Mouse (Mus musculus): ENCODE results near the gene Sdha. TPM values are rescaled to one million over a fixed set of nuclear protein-coding genes. Genes with fewer than 3 reads are reported as not detected.

Sdha gene
- polyA plus RNA-seq (2015; fragmentation: Nextera tagmentation; extraction: Ambion mirVana), result 160 and 161 TPM in 2 replicates

GRCm38 (mm10) chr13:74349566-74350434 lies at the start of gene Sdha, which contains the start of gene Ccdc127:
Gene Sdha, minus strand, starts transcription at chr13:74350280.
Gene Ccdc127, plus strand, starts transcription at chr13:74350309.
- Histone ChIP-seq H3K27me3 (ENCODE audit: control insufficient read depth, insufficient read depth, low read depth, low read length) (no peaks in the 10 kb centered on the region), H3K36me3 (ENCODE audit: control insufficient read depth, insufficient read depth) (peaks cover 3% of the 10 kb centered on the region), H3K27ac (ENCODE audit: low read length) (peak within 1 kb of the TSS; percentile 94), H3K4me3 (ENCODE audit: low read depth, low read length) (peak within 1 kb of the TSS; percentile 88), H3K9me3 (replicated peaks; ENCODE audit: control insufficient read depth, low read length) (no peaks in the 10 kb centered on the region), H3K4me1 (ENCODE audit: control insufficient read depth, low read depth, low read length) (peaks cover 13% of the 10 kb centered on the region), H3K4me2 (ENCODE audit: low read depth, low read length) (peak within 1 kb of the TSS; percentile 94), H3K9ac (ENCODE audit: low read depth, low read length) (peak within 1 kb of the TSS; percentile 93)
- peak; percentile 97 for ATAC-seq (ENCODE audit: low read depth)
- whole genome bisulfite sequencing (ENCODE audit: insufficient replicate concordance), result under 1% methylated on average over 57 of the region's 57 CpGs

- no peaks in the 10 kb centered on the region for H3K9me3 ChIP-seq (replicated peaks; ENCODE audit: control insufficient read depth, low read length)
- H3K27me3 ChIP-seq (ENCODE audit: control insufficient read depth, insufficient read depth, low read depth, low read length), result no peaks in the 10 kb centered on the region
- H3K9ac ChIP-seq (ENCODE audit: low read depth, low read length), result no peak within 1 kb of the TSS
- peak within 1 kb of the TSS; percentile 18; the same call in 1 of the 2 replicates for H3K4me2 ChIP-seq (ENCODE audit: low read depth, low read length)
- H3K4me3 ChIP-seq (ENCODE audit: low read depth, low read length), result no peak within 1 kb of the TSS
- no peaks in the 10 kb centered on the region for H3K36me3 ChIP-seq (ENCODE audit: control insufficient read depth, insufficient read depth)
- ATAC-seq (ENCODE audit: low read depth), result no peak
- H3K27ac ChIP-seq (ENCODE audit: low read length), result no peak within 1 kb of the TSS
- WGBS (ENCODE audit: insufficient replicate concordance), result 21% methylated on average over 11 of the region's 11 CpGs
- H3K4me1 ChIP-seq (ENCODE audit: control insufficient read depth, low read depth, low read length), result no peaks in the 10 kb centered on the region
These were observed 49.3 kb upstream of the Sdha start, which contains the start of gene Ftl1-ps1 for GRCm38 (mm10) chr13:74399298-74399839. Gene Ftl1-ps1, plus strand, starts transcription at chr13:74399694.

GRCm38 (mm10) chr13:74391156-74391555 lies 41.1 kb upstream of the Sdha start:
- Histone ChIP-seq H3K27me3 (ENCODE audit: control insufficient read depth, insufficient read depth, low read depth, low read length) (no peaks in the 10 kb centered on the region), H3K27ac (ENCODE audit: low read length) (no peak overlapping the region), H3K4me1 (ENCODE audit: control insufficient read depth, low read depth, low read length) (no peaks in the 10 kb centered on the region), H3K4me2 (ENCODE audit: low read depth, low read length) (no peak overlapping the region), H3K9ac (ENCODE audit: low read depth, low read length) (no peak overlapping the region), H3K9me3 (replicated peaks; ENCODE audit: control insufficient read depth, low read length) (no peaks in the 10 kb centered on the region), H3K36me3 (ENCODE audit: control insufficient read depth, insufficient read depth) (no peaks in the 10 kb centered on the region), H3K4me3 (ENCODE audit: low read depth, low read length) (no peak overlapping the region)
- 53% methylated on average over 2 of the region's 2 CpGs for WGBS (ENCODE audit: insufficient replicate concordance)
- no peak for ATAC-seq (ENCODE audit: low read depth)

- H3K27ac ChIP-seq (ENCODE audit: low read length), result no peak within 1 kb of the TSS
- H3K9me3 ChIP-seq (replicated peaks; ENCODE audit: control insufficient read depth, low read length), result no peaks in the 10 kb centered on the region
- WGBS (ENCODE audit: insufficient replicate concordance), result 1% methylated on average over 14 of the region's 14 CpGs
- H3K4me2 ChIP-seq (ENCODE audit: low read depth, low read length), result peak within 1 kb of the TSS; percentile 67
- no peaks in the 10 kb centered on the region for H3K27me3 ChIP-seq (ENCODE audit: control insufficient read depth, insufficient read depth, low read depth, low read length)
- no peaks in the 10 kb centered on the region for H3K4me1 ChIP-seq (ENCODE audit: control insufficient read depth, low read depth, low read length)
- H3K36me3 ChIP-seq (ENCODE audit: control insufficient read depth, insufficient read depth), result no peaks in the 10 kb centered on the region
- peak within 1 kb of the TSS; percentile 62 for H3K4me3 ChIP-seq (ENCODE audit: low read depth, low read length)
- peak; percentile 48; the same call in 1 of the 2 replicates for ATAC-seq (ENCODE audit: low read depth)
- peak within 1 kb of the TSS; percentile 26 for H3K9ac ChIP-seq (ENCODE audit: low read depth, low read length)
These were observed 40.4 kb upstream of the Sdha start, which contains the start of gene Zfp72 for GRCm38 (mm10) chr13:74390371-74390990. Gene Zfp72, minus strand, starts transcription at chr13:74390836.

GRCm38 (mm10) chr13:74389730-74390129 lies 39.6 kb upstream of the Sdha start:
- 47% methylated on average over 6 of the region's 6 CpGs for WGBS (ENCODE audit: insufficient replicate concordance)
- no peaks in the 10 kb centered on the region for H3K4me1 ChIP-seq (ENCODE audit: control insufficient read depth, low read depth, low read length)
- peak overlapping the region; percentile 62 for H3K4me3 ChIP-seq (ENCODE audit: low read depth, low read length)
- no peak for ATAC-seq (ENCODE audit: low read depth)
- peak overlapping the region; percentile 67 for H3K4me2 ChIP-seq (ENCODE audit: low read depth, low read length)
- H3K36me3 ChIP-seq (ENCODE audit: control insufficient read depth, insufficient read depth), result no peaks in the 10 kb centered on the region
- no peak overlapping the region for H3K27ac ChIP-seq (ENCODE audit: low read length)
- H3K9ac ChIP-seq (ENCODE audit: low read depth, low read length), result no peak overlapping the region
- no peaks in the 10 kb centered on the region for H3K9me3 ChIP-seq (replicated peaks; ENCODE audit: control insufficient read depth, low read length)
- H3K27me3 ChIP-seq (ENCODE audit: control insufficient read depth, insufficient read depth, low read depth, low read length), result no peaks in the 10 kb centered on the region

- ATAC-seq (ENCODE audit: low read depth), result no peak
- Histone ChIP-seq H3K9me3 (replicated peaks; ENCODE audit: control insufficient read depth, low read length) (no peaks in the 10 kb centered on the region), H3K36me3 (ENCODE audit: control insufficient read depth, insufficient read depth) (no peaks in the 10 kb centered on the region), H3K9ac (ENCODE audit: low read depth, low read length) (no peak overlapping the region), H3K4me1 (ENCODE audit: control insufficient read depth, low read depth, low read length) (no peaks in the 10 kb centered on the region), H3K27ac (ENCODE audit: low read length) (no peak overlapping the region), H3K4me3 (ENCODE audit: low read depth, low read length) (no peak overlapping the region), H3K4me2 (ENCODE audit: low read depth, low read length) (no peak overlapping the region), H3K27me3 (ENCODE audit: control insufficient read depth, insufficient read depth, low read depth, low read length) (no peaks in the 10 kb centered on the region)
- 70% methylated on average over 3 of the region's 3 CpGs for WGBS (ENCODE audit: insufficient replicate concordance)
These were observed 32.2 kb upstream of the Sdha start for GRCm38 (mm10) chr13:74382289-74382688.

- no peaks in the 10 kb centered on the region for H3K36me3 ChIP-seq (ENCODE audit: control insufficient read depth, insufficient read depth)
- H3K27ac ChIP-seq (ENCODE audit: low read length), result no peak overlapping the region
- ATAC-seq (ENCODE audit: low read depth), result no peak
- H3K4me1 ChIP-seq (ENCODE audit: control insufficient read depth, low read depth, low read length), result no peaks in the 10 kb centered on the region
- H3K4me2 ChIP-seq (ENCODE audit: low read depth, low read length), result no peak overlapping the region
- 58% methylated on average over 10 of the region's 10 CpGs for WGBS (ENCODE audit: insufficient replicate concordance)
- no peak overlapping the region for H3K4me3 ChIP-seq (ENCODE audit: low read depth, low read length)
- H3K9me3 ChIP-seq (replicated peaks; ENCODE audit: control insufficient read depth, low read length), result no peaks in the 10 kb centered on the region
- H3K9ac ChIP-seq (ENCODE audit: low read depth, low read length), result no peak overlapping the region
- no peaks in the 10 kb centered on the region for H3K27me3 ChIP-seq (ENCODE audit: control insufficient read depth, insufficient read depth, low read depth, low read length)
These were observed 31.6 kb upstream of the Sdha start for GRCm38 (mm10) chr13:74381533-74382276.

- Histone ChIP-seq H3K4me1 (ENCODE audit: control insufficient read depth, low read depth, low read length) (no peaks in the 10 kb centered on the region), H3K9ac (ENCODE audit: low read depth, low read length) (no peak within 1 kb of the TSS), H3K27ac (ENCODE audit: low read length) (no peak within 1 kb of the TSS), H3K4me2 (ENCODE audit: low read depth, low read length) (no peak within 1 kb of the TSS), H3K36me3 (ENCODE audit: control insufficient read depth, insufficient read depth) (no peaks in the 10 kb centered on the region), H3K4me3 (ENCODE audit: low read depth, low read length) (no peak within 1 kb of the TSS), H3K9me3 (replicated peaks; ENCODE audit: control insufficient read depth, low read length) (no peaks in the 10 kb centered on the region), H3K27me3 (ENCODE audit: control insufficient read depth, insufficient read depth, low read depth, low read length) (no peaks in the 10 kb centered on the region)
- ATAC-seq (ENCODE audit: low read depth), result peak; percentile 42; the same call in 1 of the 2 replicates
- 57% methylated on average over 8 of the region's 8 CpGs for WGBS (ENCODE audit: insufficient replicate concordance)
These were observed 13.8 kb upstream of the Sdha start, which contains the start of gene Lrrc14b for GRCm38 (mm10) chr13:74363859-74364235. Gene Lrrc14b, minus strand, starts transcription at chr13:74364005.

Measured in liver, embryonic 16.5 days (tissue).